Mouse (Mus musculus): Measurements from ENCODE around the gene Dnaic1. TPM values are rescaled to one million over a fixed set of nuclear protein-coding genes. Genes with fewer than 3 reads are reported as not detected.

The Dnaic1 gene
- total and polyA plus RNA-seq, 3 experiments = 0.34 to 4.1 (median 0.89) TPM

- dilution Hi-C loops (cut with MboI; ENCODE audit: extremely low pct_ligation_motif_present, extremely low pct_unique_long_range_greater_than_20kb, low sequenced_read_pairs) (no loop called here), in situ Hi-C loops (cut with MboI; ENCODE audit: low pct_ligation_motif_present, low pct_unique_long_range_greater_than_20kb, low sequenced_read_pairs) (loop anchor here (10.0 kb wide), 1 partner anchor 54 kb away; no protein-coding TSS in a partner anchor)
- Histone ChIP-seq H3K36me3 (replicated peaks in 1 of 2; ENCODE audit: control insufficient read depth in 1 of 2, insufficient read depth in 1 of 2, low read length in 1 of 2) (no peaks in the 10 kb centered on the region), H3K79me2 (replicated peaks; ENCODE audit: control insufficient read depth, extremely low read depth, insufficient read depth, poor library complexity, severe bottlenecking) (no peaks in the 10 kb centered on the region), H3K9me3 (replicated peaks; ENCODE audit: low read length) (no peaks in the 10 kb centered on the region), H3K4me2 (ENCODE audit: insufficient read depth, low read depth, poor library complexity, severe bottlenecking) (no peak overlapping the region), H3K9ac (ENCODE audit: insufficient read depth, low read depth) (no peak overlapping the region), H3K4me1 (ENCODE audit: control insufficient read depth in 1 of 2, insufficient read depth in 2 of 2) (peaks cover 0 to 5% of the 10 kb centered on the region in 2 experiments; a peak in 1 of 4 replicates), H3K4me3 (replicated peaks in 1 of 3; ENCODE audit: low read depth in 2 of 3, low read length in 2 of 3, poor library complexity in 1 of 3) (no peak overlapping the region), H3K27ac (ENCODE audit: insufficient read depth, low read depth) (no peak overlapping the region), H3K27me3 (replicated peaks) (peaks cover 92% of the 10 kb centered on the region)
- TF ChIP-seq TCF12 (IDR thresholded peaks at IDR 0.05; ENCODE audit: low read depth, low read length) (no peak), ZC3H11A (IDR thresholded peaks at IDR 0.05; ENCODE audit: low read depth, low read length) (no peak), IRF4 (IDR thresholded peaks at IDR 0.05; ENCODE audit: low read depth, low read length) (no peak), BHLHE40 (IDR thresholded peaks at IDR 0.05; ENCODE audit: low read depth, low read length) (no peak), POLR2A (IDR thresholded peaks at IDR 0.05; ENCODE audit: low read depth, low read length) (no peak), SMC3 (IDR thresholded peaks at IDR 0.05; ENCODE audit: low read depth, low read length) (no peak)
- no peak for DNase-seq (ENCODE audit: extremely low read depth)
Measured at GRCm38 (mm10) chr4:41658566-41659384, 89.2 kb downstream of the Dnaic1 start.

GRCm38 (mm10) chr4:41659556-41659955 is 90.0 kb downstream of the Dnaic1 start:
- Histone ChIP-seq H3K4me2 (ENCODE audit: insufficient read depth, low read depth, poor library complexity, severe bottlenecking) (no peak overlapping the region), H3K79me2 (replicated peaks; ENCODE audit: control insufficient read depth, extremely low read depth, insufficient read depth, poor library complexity, severe bottlenecking) (no peaks in the 10 kb centered on the region), H3K9me3 (replicated peaks; ENCODE audit: low read length) (no peaks in the 10 kb centered on the region), H3K27me3 (replicated peaks) (peaks cover 93% of the 10 kb centered on the region), H3K9ac (ENCODE audit: insufficient read depth, low read depth) (no peak overlapping the region), H3K4me3 (replicated peaks in 1 of 3; ENCODE audit: low read depth in 2 of 3, low read length in 2 of 3, poor library complexity in 1 of 3) (no peak overlapping the region), H3K36me3 (replicated peaks in 1 of 2; ENCODE audit: control insufficient read depth in 1 of 2, insufficient read depth in 1 of 2, low read length in 1 of 2) (no peaks in the 10 kb centered on the region), H3K4me1 (ENCODE audit: control insufficient read depth in 1 of 2, insufficient read depth in 2 of 2) (peaks cover 2 to 8% of the 10 kb centered on the region in 2 experiments; a peak in 3 of 4 replicates), H3K27ac (ENCODE audit: insufficient read depth, low read depth) (no peak overlapping the region)
- TF ChIP-seq PAX5 (IDR thresholded peaks at IDR 0.05; ENCODE audit: low read length) = no peak
- no peak for TF ChIP-seq SMC3 (IDR thresholded peaks at IDR 0.05; ENCODE audit: low read depth, low read length)
- TF ChIP-seq CHD1 (IDR thresholded peaks at IDR 0.05; ENCODE audit: low read depth, low read length) = no peak
- no peak for TF ChIP-seq POLR2A (IDR thresholded peaks at IDR 0.05; ENCODE audit: low read depth, low read length)
- no peak for TF ChIP-seq TBP (conservative IDR thresholded peaks at IDR 0.05; ENCODE audit: low read depth, low read length)
- TF ChIP-seq RAD21 (IDR thresholded peaks at IDR 0.05; ENCODE audit: low read depth, low read length) = no peak
- no peak for TF ChIP-seq E2F4 (IDR thresholded peaks at IDR 0.05; ENCODE audit: insufficient replicate concordance, low read depth, low read length)
- no peak for TF ChIP-seq UBTF (IDR thresholded peaks at IDR 0.05; ENCODE audit: low read depth, low read length)
- TF ChIP-seq ZC3H11A (IDR thresholded peaks at IDR 0.05; ENCODE audit: low read depth, low read length) = no peak
- TF ChIP-seq NRF1 (IDR thresholded peaks at IDR 0.05; ENCODE audit: low read depth, low read length) = no peak
- TF ChIP-seq ETS1 (conservative IDR thresholded peaks at IDR 0.05; ENCODE audit: low read depth, low read length) = no peak
- no peak for TF ChIP-seq MYC (IDR thresholded peaks at IDR 0.05; ENCODE audit: low read depth, low read length)
- no peak for TF ChIP-seq SIN3A (IDR thresholded peaks at IDR 0.05; ENCODE audit: low read length)
- TF ChIP-seq TCF12 (IDR thresholded peaks at IDR 0.05; ENCODE audit: low read depth, low read length) = no peak
- no peak for TF ChIP-seq EP300 (IDR thresholded peaks at IDR 0.05; ENCODE audit: low read length)
- no peak for TF ChIP-seq JUND (conservative IDR thresholded peaks at IDR 0.05; ENCODE audit: low read depth, low read length)
- TF ChIP-seq ZMIZ1 (IDR thresholded peaks at IDR 0.05; ENCODE audit: low read depth, low read length) = no peak
- DNase-seq (ENCODE audit: extremely low read depth) = no peak
- dilution Hi-C loops (cut with MboI; ENCODE audit: extremely low pct_ligation_motif_present, extremely low pct_unique_long_range_greater_than_20kb, low sequenced_read_pairs) = no loop called here
- in situ Hi-C loops (cut with MboI; ENCODE audit: low pct_ligation_motif_present, low pct_unique_long_range_greater_than_20kb, low sequenced_read_pairs) = loop anchor here (10.0 kb wide), 1 partner anchor 55 kb away; no protein-coding TSS in a partner anchor

Data from CH12.LX (cell line).